Mouse (Mus musculus): ENCODE measurements at regions not wholly inside any gene's neighbourhood (a gene's known extent, or its start where the extent isn't known, plus 50 kb on each side); places are given as distances from the start of the nearest gene placed in this dataset.

- no peak for DNase-seq (ENCODE audit: low read depth, low spot score)
Observed at GRCm38 (mm10) chr4:31493087-31493511, 470.8 kb upstream of the Map3k7 start.

GRCm38 (mm10) chr4:31499888-31500287 lies 464.0 kb upstream of the Map3k7 start:
- DNase-seq (ENCODE audit: low read depth, low spot score) = no peak

GRCm38 (mm10) chr4:31500432-31500831 lies 463.5 kb upstream of the Map3k7 start:
- no peak for DNase-seq (ENCODE audit: low read depth, low spot score)

- no peak for DNase-seq (ENCODE audit: low read depth, low spot score)
Observed at GRCm38 (mm10) chr4:31525638-31526207, 438.2 kb upstream of the Map3k7 start.

GRCm38 (mm10) chr4:31536811-31537210 lies 427.1 kb upstream of the Map3k7 start:
- DNase-seq (ENCODE audit: low read depth, low spot score) = no peak

GRCm38 (mm10) chr4:31553780-31554394 lies 410.0 kb upstream of the Map3k7 start:
- no peak for DNase-seq (ENCODE audit: low read depth, low spot score)

GRCm38 (mm10) chr4:31555077-31555476 lies 408.8 kb upstream of the Map3k7 start:
- DNase-seq (ENCODE audit: low read depth, low spot score) = no peak

GRCm38 (mm10) chr4:31557261-31557660 lies 406.6 kb upstream of the Map3k7 start:
- no peak for DNase-seq (ENCODE audit: low read depth, low spot score)

- DNase-seq (ENCODE audit: low read depth, low spot score) = no peak
Observed at GRCm38 (mm10) chr4:31560305-31560704, 403.6 kb upstream of the Map3k7 start.

GRCm38 (mm10) chr4:31561183-31561582 lies 402.7 kb upstream of the Map3k7 start:
- DNase-seq (ENCODE audit: low read depth, low spot score) = no peak

GRCm38 (mm10) chr4:31561823-31562222 lies 402.1 kb upstream of the Map3k7 start:
- peak; percentile 36 for DNase-seq (ENCODE audit: low read depth, low spot score)

GRCm38 (mm10) chr4:31566158-31566557 lies 397.7 kb upstream of the Map3k7 start:
- DNase-seq (ENCODE audit: low read depth, low spot score) = no peak

- no peak for DNase-seq (ENCODE audit: low read depth, low spot score)
Observed at GRCm38 (mm10) chr4:31566834-31567233, 397.1 kb upstream of the Map3k7 start.

- DNase-seq (ENCODE audit: low read depth, low spot score) = no peak
Observed at GRCm38 (mm10) chr4:31569687-31570086, 394.2 kb upstream of the Map3k7 start.

GRCm38 (mm10) chr4:31576982-31577579 lies 386.8 kb upstream of the Map3k7 start:
- no peak for DNase-seq (ENCODE audit: low read depth, low spot score)

GRCm38 (mm10) chr4:31583495-31583894 lies 380.4 kb upstream of the Map3k7 start:
- DNase-seq (ENCODE audit: low read depth, low spot score) = no peak

- DNase-seq (ENCODE audit: low read depth, low spot score) = no peak
Observed at GRCm38 (mm10) chr4:31584171-31584570, 379.7 kb upstream of the Map3k7 start.

- no peak for DNase-seq (ENCODE audit: low read depth, low spot score)
Observed at GRCm38 (mm10) chr4:31594089-31594488, 369.8 kb upstream of the Map3k7 start.

- DNase-seq (ENCODE audit: low read depth, low spot score) = no peak
Observed at GRCm38 (mm10) chr4:31601536-31601935, 362.4 kb upstream of the Map3k7 start.

GRCm38 (mm10) chr4:31603776-31604175 lies 360.1 kb upstream of the Map3k7 start:
- DNase-seq (ENCODE audit: low read depth, low spot score) = no peak

GRCm38 (mm10) chr4:31608811-31609210 lies 355.1 kb upstream of the Map3k7 start:
- no peak for DNase-seq (ENCODE audit: low read depth, low spot score)

- no peak for DNase-seq (ENCODE audit: low read depth, low spot score)
Observed at GRCm38 (mm10) chr4:31609559-31609958, 354.3 kb upstream of the Map3k7 start.

GRCm38 (mm10) chr4:31612147-31612824 lies 351.6 kb upstream of the Map3k7 start:
- DNase-seq (ENCODE audit: low read depth, low spot score) = no peak
